Mouse (Mus musculus) liver, adult 2 months (tissue): ENCODE results near the gene Abcb6. TPM values are rescaled to one million over a fixed set of nuclear protein-coding genes. Genes with fewer than 3 reads are reported as not detected.
A peak's percentile ranks its signal among the peaks of the same experiment; 100 is the strongest.

Experiments
- DNase-seq: peaks from one replicate; pipeline ENCODE4 v3.0.0-alpha.2; 2011; ENCODE audit warnings: low read depth, low spot score; ENCODE audit errors: extremely low read depth
- H3K27ac ChIP-seq: fragments of 200-500 bp; replicated peaks from 2 replicates; pipeline ENCODE4 v1.5.1; 2012; ENCODE audit warnings: low read depth, mild to moderate bottlenecking, control low read depth, inconsistent platforms, low read length; ENCODE audit not compliant: insufficient read depth
- H3K27me3 ChIP-seq: fragments of 200-500 bp; 2 replicates; pipeline ENCODE4 v1.6.1; 2012; ENCODE audit warnings: mild to moderate bottlenecking, moderate library complexity, low read length, inconsistent platforms; ENCODE audit not compliant: control insufficient read depth, insufficient read depth
- H3K36me3 ChIP-seq: fragments of 200-500 bp; 2 replicates; pipeline ENCODE4 v1.6.1; 2012; ENCODE audit warnings: low read length, inconsistent platforms; ENCODE audit not compliant: control insufficient read depth, insufficient read depth
- H3K4me1 ChIP-seq: fragments of 200-500 bp; 2 replicates; pipeline ENCODE4 v1.6.1; 2011; ENCODE audit warnings: low read length; ENCODE audit not compliant: control insufficient read depth, insufficient read depth
- H3K4me3 ChIP-seq: fragments of 200-500 bp; 2 replicates; pipeline ENCODE4 v1.5.1; 2011; ENCODE audit warnings: low read depth, mild to moderate bottlenecking, control low read depth, low read length, moderate library complexity; ENCODE audit not compliant: insufficient read depth
- H3K79me2 ChIP-seq: fragments of 200-500 bp; 2 replicates; pipeline ENCODE4 v1.6.1; 2012; ENCODE audit warnings: inconsistent platforms, mild to moderate bottlenecking, low read length, moderate library complexity; ENCODE audit not compliant: control insufficient read depth, insufficient read depth
- H3K9ac ChIP-seq: fragments of 200-500 bp; 2 replicates; pipeline ENCODE4 v1.6.1; 2012; ENCODE audit warnings: low read depth, mild to moderate bottlenecking, control low read depth, inconsistent platforms, low read length
- CTCF ChIP-seq: fragments of 200-500 bp; IDR thresholded peaks from 2 replicates; pipeline ENCODE4 v1.5.1; 2011; ENCODE audit warnings: low read depth, low read length, control low read depth
- POLR2A ChIP-seq: fragments of 200-500 bp; IDR thresholded peaks from 2 replicates; pipeline ENCODE4 v1.6.1; 2011; ENCODE audit warnings: low read length, control low read depth; ENCODE audit not compliant: insufficient read depth; ENCODE audit errors: extremely low read depth
- WGBS: fragments of 180-500 bp; shearing (Covaris S2); methylation state at CpG from one replicate; pipeline ENCODE4 v1.1.7; 2018; 5-methylcytosine and 5-hydroxymethylcytosine counted together
- polyA plus RNA-seq: library from polyadenylated mRNA; depleted of rRNA; stranded (reverse); fragments of >200 nt; gene quantifications from 2 replicates; pipeline ENCODE4 v1.2.3, GENCODE M21; 2012
- total RNA-seq: library from RNA; depleted of rRNA; stranded (reverse); fragments of >200 nt; gene quantifications from 2 replicates; pipeline ENCODE4 v1.2.3, GENCODE M21; 2014

The Abcb6 gene
- total and polyA plus RNA-seq, 2 experiments = 56.1 to 88.7 TPM

- H3K9ac ChIP-seq = peak within 1 kb of the TSS; percentile 75
- DNase-seq = peak; percentile 97
- H3K79me2 ChIP-seq = no peaks in the 10 kb centered on the region
- H3K27ac ChIP-seq = peak within 1 kb of the TSS; percentile 87
- H3K4me1 ChIP-seq = peaks cover 13% of the 10 kb centered on the region
- 1% methylated on average over 58 of the region's 59 CpGs for WGBS
- H3K4me3 ChIP-seq = peak within 1 kb of the TSS; percentile 64
- peaks cover 25% of the 10 kb centered on the region for H3K36me3 ChIP-seq
- no peaks in the 10 kb centered on the region for H3K27me3 ChIP-seq
- TF ChIP-seq CTCF = no peak
- TF ChIP-seq POLR2A = no peak; the same call in 1 of the 2 replicates
These were observed 11.4 kb downstream of the Abcb6 start, which contains the start of gene Zfand2b for GRCm38 (mm10) chr1:75168472-75169464. TSS of gene Zfand2b (plus strand) at chr1:75168646.

DNA sequence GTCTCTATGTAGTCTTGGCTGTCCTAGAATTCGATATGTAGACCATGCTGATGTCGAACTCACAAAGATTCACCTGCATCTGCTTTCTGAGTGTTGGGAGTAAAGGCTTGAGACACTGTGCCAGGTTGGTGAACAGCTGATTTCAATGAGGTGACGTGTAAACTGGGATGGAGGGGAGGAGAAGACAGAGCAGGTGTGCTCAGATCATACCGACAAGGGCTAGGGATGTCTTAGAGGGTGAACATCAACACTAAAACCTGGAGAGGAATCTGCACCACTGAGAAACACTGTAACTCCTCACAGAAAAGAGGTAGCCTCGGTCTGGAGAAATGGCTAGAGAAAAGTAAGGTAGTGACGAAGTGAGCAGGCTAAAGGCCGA lies 12.1 kb downstream of the Abcb6 start:
- no peak for TF ChIP-seq CTCF
- TF ChIP-seq POLR2A = no peak
- WGBS = 8% methylated on average over 7 of the region's 7 CpGs

GRCm38 (mm10) chr1:75160256-75160617 lies 20.0 kb downstream of the Abcb6 start:
- no peak overlapping the region for H3K9ac ChIP-seq
- H3K4me3 ChIP-seq = no peak overlapping the region
- WGBS = 95% methylated on average over 4 of the region's 4 CpGs
- H3K36me3 ChIP-seq = no peaks in the 10 kb centered on the region
- H3K27ac ChIP-seq = no peak overlapping the region
- no peaks in the 10 kb centered on the region for H3K27me3 ChIP-seq
- TF ChIP-seq POLR2A (no peak), CTCF (no peak)
- H3K79me2 ChIP-seq = no peaks in the 10 kb centered on the region
- DNase-seq = no peak
- no peaks in the 10 kb centered on the region for H3K4me1 ChIP-seq

More for the DNA sequence above, 12.1 kb downstream of the Abcb6 start:
- peak overlapping the region; percentile 34 for H3K4me3 ChIP-seq
- peak overlapping the region; percentile 40 for H3K27ac ChIP-seq
- H3K79me2 ChIP-seq = no peaks in the 10 kb centered on the region
- peaks cover 19% of the 10 kb centered on the region for H3K36me3 ChIP-seq
- no peaks in the 10 kb centered on the region for H3K27me3 ChIP-seq
- peak overlapping the region; percentile 59 for H3K9ac ChIP-seq
- no peak for DNase-seq
- peaks cover 13% of the 10 kb centered on the region for H3K4me1 ChIP-seq

GRCm38 (mm10) chr1:75159540-75160255 lies 20.5 kb downstream of the Abcb6 start:
- Histone ChIP-seq H3K36me3 (no peaks in the 10 kb centered on the region), H3K4me3 (no peak overlapping the region), H3K9ac (no peak overlapping the region), H3K79me2 (no peaks in the 10 kb centered on the region), H3K27me3 (no peaks in the 10 kb centered on the region), H3K27ac (no peak overlapping the region), H3K4me1 (no peaks in the 10 kb centered on the region)
- TF ChIP-seq CTCF = no peak
- no peak for TF ChIP-seq POLR2A
- 84% methylated on average over 5 of the region's 5 CpGs for WGBS
- no peak for DNase-seq

- no peaks in the 10 kb centered on the region for H3K27me3 ChIP-seq
- H3K36me3 ChIP-seq = no peaks in the 10 kb centered on the region
- H3K79me2 ChIP-seq = no peaks in the 10 kb centered on the region
- no peaks in the 10 kb centered on the region for H3K4me1 ChIP-seq
- TF ChIP-seq CTCF (no peak), POLR2A (no peak)
- no peak for DNase-seq
- H3K9ac ChIP-seq = no peak overlapping the region
- H3K27ac ChIP-seq = no peak overlapping the region
- H3K4me3 ChIP-seq = no peak overlapping the region
These were observed 21.2 kb downstream of the Abcb6 start for GRCm38 (mm10) chr1:75158990-75159389.

- TF ChIP-seq CTCF (no peak), POLR2A (no peak)
- DNase-seq = no peak
- H3K27me3 ChIP-seq = no peaks in the 10 kb centered on the region
- no peaks in the 10 kb centered on the region for H3K36me3 ChIP-seq
- no peak overlapping the region for H3K4me3 ChIP-seq
- no peak overlapping the region for H3K9ac ChIP-seq
- WGBS = 62% methylated on average over 3 of the region's 3 CpGs
- no peaks in the 10 kb centered on the region for H3K79me2 ChIP-seq
- H3K4me1 ChIP-seq = no peaks in the 10 kb centered on the region
- no peak overlapping the region for H3K27ac ChIP-seq
These were observed 24.4 kb downstream of the Abcb6 start for GRCm38 (mm10) chr1:75155837-75156236.
